Mouse (Mus musculus) lung, postnatal 0 days (tissue): Measurements from ENCODE around the gene Mapkapk3.

Experiments
- CTCF ChIP-seq: IDR thresholded peaks from 2 replicates; pipeline ENCODE4 v1.5.1; 2016; ENCODE audit warnings: antibody characterized with exemption, mild to moderate bottlenecking
- EP300 ChIP-seq: IDR thresholded peaks from 2 replicates; pipeline ENCODE4 v1.6.1; 2016; ENCODE audit warnings: antibody characterized with exemption, mild to moderate bottlenecking, control low read depth

DNA sequence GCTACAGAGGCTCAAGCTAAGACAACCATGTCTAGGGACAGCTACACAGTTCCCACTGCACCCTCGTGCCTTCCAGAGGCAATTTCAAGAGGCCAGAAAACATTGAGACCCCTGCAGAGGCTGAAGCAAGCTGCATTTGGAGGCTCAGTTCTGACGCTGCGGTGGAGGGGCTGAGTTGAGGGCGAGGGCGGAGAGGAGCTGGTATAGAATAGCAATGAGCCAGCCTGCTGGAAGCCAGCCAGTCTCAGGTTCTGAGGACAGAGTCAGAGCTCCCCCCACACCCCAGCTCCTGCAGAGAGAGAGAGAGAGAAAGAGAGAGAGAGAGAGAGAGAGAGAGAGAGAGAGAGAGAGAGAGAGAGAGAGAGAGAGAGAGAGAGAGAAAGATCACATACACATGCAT, 37.5 kb downstream of the Mapkapk3 start:
- no peak for TF ChIP-seq CTCF
- TF ChIP-seq EP300: no peak
